Mouse (Mus musculus): Measurements from ENCODE around the gene H2-DMb2. TPM values are rescaled to one million over a fixed set of nuclear protein-coding genes. Genes with fewer than 3 reads are reported as not detected.
A peak's percentile ranks its signal among the peaks of the same experiment; 100 is the strongest.

The H2-DMb2 gene
- polyA plus RNA-seq, 1 experiment from 2014 or later, result 1.2 TPM

GRCm38 (mm10) chr17:34165033-34165730 is 22.1 kb downstream of the H2-DMb2 start:
- 28% methylated on average over 6 of the region's 6 CpGs for WGBS (ENCODE audit: missing documents)
- Histone ChIP-seq H3K4me3 (ENCODE audit: inconsistent target) (no peak overlapping the region), H3K36me3 (ENCODE audit: inconsistent target) (0 out of 2 replicates have a peak, but pooled peaks cover 2% of the 10 kb centered on the region), H3K27ac (no peak overlapping the region), H3K79me2 (ENCODE audit: inconsistent target) (no peaks in the 10 kb centered on the region)

DNA sequence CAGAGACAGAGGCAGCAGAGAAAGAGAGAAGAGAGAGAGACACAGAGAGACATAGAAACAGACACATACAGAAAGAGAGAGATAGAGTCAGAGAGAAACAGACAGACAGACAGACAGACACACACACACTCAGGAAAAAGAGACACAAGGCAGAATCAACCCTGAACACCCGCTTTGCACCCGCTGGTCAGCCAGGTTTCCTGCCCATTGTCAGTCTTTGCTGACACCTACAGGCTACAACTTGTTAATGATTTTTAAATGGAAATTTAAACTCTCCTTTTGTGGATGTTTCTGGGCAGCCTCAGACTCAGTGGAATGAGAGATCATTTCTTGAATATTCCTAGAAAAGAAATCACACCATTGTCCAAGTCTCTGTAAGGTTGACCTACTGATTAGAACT is 26.2 kb downstream of the H2-DMb2 start:
- no peaks in the 10 kb centered on the region for H3K79me2 ChIP-seq (ENCODE audit: inconsistent target)
- no peak overlapping the region for H3K27ac ChIP-seq
- H3K4me3 ChIP-seq (ENCODE audit: inconsistent target), result no peak overlapping the region
- no peaks in the 10 kb centered on the region for H3K36me3 ChIP-seq (ENCODE audit: inconsistent target)
- WGBS (ENCODE audit: missing documents), result 0% methylated on average over 2 of the region's 2 CpGs

DNA sequence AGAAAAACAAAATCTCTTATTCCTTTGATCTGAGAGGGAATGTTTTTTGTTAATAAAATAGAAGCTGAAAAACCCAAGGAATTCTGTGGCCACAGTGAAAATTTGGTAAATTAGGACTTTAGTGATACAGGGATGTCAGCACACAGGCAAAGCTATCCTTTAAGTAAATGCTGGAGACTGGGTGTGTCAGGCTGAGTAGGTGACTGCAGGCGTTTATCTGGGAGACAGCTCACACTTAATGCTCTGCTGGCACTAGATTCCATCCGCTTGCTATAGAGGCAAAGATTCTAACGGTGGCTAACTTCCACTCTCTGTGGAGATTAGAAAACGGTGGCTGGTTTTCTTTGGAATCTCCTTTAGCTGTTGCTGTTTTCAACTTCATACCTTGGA is 27.4 kb downstream of the H2-DMb2 start:
- no peaks in the 10 kb centered on the region for H3K36me3 ChIP-seq (ENCODE audit: inconsistent target)
- no peak overlapping the region for H3K27ac ChIP-seq
- H3K4me3 ChIP-seq (ENCODE audit: inconsistent target), result no peak overlapping the region
- 6% methylated on average over 4 of the region's 4 CpGs for WGBS (ENCODE audit: missing documents)
- no peaks in the 10 kb centered on the region for H3K79me2 ChIP-seq (ENCODE audit: inconsistent target)

DNA sequence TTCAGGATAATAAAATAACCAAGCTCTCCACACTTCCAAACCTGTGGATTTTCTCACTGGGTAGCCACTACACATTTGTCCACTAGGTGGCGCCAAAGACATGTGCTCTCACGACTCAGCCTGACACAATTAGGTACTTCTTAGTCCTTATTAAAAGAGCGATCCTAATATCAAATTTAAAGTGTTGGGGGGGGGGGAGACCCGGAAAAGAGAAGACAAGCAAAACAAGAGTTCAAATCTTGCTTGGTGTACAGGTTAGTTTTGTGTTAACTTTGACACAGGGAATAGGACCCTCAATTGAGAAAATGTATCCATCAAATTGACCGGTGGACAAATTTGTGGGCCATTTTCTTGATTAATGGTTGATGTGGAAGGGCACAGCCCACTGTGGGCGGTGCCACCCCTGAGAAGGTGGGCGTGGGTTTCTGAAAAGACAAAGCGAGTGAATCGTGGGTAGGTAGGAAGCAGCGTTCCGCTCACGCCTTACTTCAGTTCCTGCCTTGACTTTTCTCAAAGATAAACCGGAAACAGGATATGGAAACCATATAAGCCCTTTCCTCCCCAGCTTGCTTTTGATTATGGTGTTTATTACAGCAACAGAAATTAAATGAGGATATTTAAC is 27.9 kb downstream of the H2-DMb2 start:
- no peaks in the 10 kb centered on the region for H3K36me3 ChIP-seq (ENCODE audit: inconsistent target)
- WGBS (ENCODE audit: missing documents), result 9% methylated on average over 13 of the region's 13 CpGs
- peak overlapping the region; percentile 10; the same call in 1 of the 2 replicates for H3K4me3 ChIP-seq (ENCODE audit: inconsistent target)
- peak overlapping the region; percentile 17; the same call in 1 of the 2 replicates for H3K27ac ChIP-seq
- H3K79me2 ChIP-seq (ENCODE audit: inconsistent target), result no peaks in the 10 kb centered on the region

DNA sequence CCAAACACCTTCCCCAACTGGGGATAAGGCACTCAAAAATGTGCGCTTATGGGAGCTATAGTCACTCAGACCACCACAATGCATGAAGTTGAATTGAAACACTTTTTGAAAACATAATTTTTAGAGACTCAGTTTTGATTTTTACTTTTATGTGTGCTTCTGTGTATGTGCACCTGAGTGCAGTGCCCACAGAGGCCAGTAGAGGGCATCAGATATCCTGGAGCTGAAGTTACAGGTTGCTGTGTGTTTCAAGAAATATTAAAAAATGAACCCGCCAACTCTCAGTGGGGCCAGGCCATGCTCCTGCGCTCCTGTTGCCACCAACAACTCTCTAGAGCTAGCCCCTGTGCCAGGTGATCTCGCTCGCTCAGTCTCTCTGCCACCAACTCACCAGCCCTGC is 29.4 kb downstream of the H2-DMb2 start:
- no peaks in the 10 kb centered on the region for H3K36me3 ChIP-seq (ENCODE audit: inconsistent target)
- H3K79me2 ChIP-seq (ENCODE audit: inconsistent target), result no peaks in the 10 kb centered on the region
- 90% methylated on average over 5 of the region's 5 CpGs for WGBS (ENCODE audit: missing documents)
- H3K4me3 ChIP-seq (ENCODE audit: inconsistent target), result no peak overlapping the region
- no peak overlapping the region for H3K27ac ChIP-seq

- H3K4me3 ChIP-seq (ENCODE audit: inconsistent target), result no peak overlapping the region
- no peak overlapping the region for H3K27ac ChIP-seq
- no peaks in the 10 kb centered on the region for H3K79me2 ChIP-seq (ENCODE audit: inconsistent target)
- H3K36me3 ChIP-seq (ENCODE audit: inconsistent target), result no peaks in the 10 kb centered on the region
- WGBS (ENCODE audit: missing documents), result 6% methylated on average over 1 of the region's 1 CpGs
These were observed 31.0 kb downstream of the H2-DMb2 start for GRCm38 (mm10) chr17:34174075-34174474.

DNA sequence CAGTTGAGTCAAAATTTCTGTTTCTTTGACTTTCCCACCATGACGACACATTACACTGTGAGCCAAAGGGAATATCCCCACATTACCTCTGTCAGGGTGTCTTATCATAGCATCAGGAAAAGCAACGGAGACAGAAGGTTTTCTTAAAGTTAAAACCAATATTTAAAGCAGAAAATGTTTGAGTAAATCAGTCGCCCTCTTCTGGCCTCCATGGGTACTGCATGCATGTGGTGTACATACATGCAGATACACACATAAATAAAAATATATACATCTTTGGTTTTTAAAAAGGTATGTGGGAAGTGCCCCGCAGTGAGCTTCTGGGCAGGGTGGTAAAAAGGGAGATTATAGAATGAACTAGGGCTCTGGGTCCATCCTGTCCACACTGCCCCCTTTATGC is 34.1 kb downstream of the H2-DMb2 start:
- Histone ChIP-seq H3K4me3 (ENCODE audit: inconsistent target) (no peak overlapping the region), H3K36me3 (ENCODE audit: inconsistent target) (peaks cover 8% of the 10 kb centered on the region), H3K27ac (no peak overlapping the region), H3K79me2 (ENCODE audit: inconsistent target) (no peaks in the 10 kb centered on the region)
- 93% methylated on average over 4 of the region's 4 CpGs for WGBS (ENCODE audit: missing documents)

DNA sequence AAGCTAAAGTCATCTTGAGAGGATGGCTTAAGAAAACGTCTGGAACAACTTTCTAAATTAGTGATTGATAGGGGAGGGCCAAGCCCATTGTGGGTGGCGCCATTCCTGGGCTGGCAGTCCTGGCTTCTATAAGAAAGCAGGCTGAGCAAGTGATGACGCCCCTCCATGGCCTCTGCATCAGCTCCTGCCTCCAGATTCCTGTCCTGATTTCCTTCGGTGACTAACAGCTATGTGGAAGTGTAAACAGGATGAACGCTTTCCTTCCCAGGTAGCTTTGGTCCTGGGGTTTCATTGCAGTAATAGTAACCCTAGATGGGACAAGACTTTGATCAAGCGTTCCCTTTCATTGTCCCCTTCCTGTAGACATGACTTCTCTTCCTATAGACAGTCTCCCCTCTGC is 35.9 kb downstream of the H2-DMb2 start:
- Histone ChIP-seq H3K36me3 (ENCODE audit: inconsistent target) (peaks cover 26% of the 10 kb centered on the region), H3K27ac (no peak overlapping the region), H3K79me2 (ENCODE audit: inconsistent target) (peaks cover 9% of the 10 kb centered on the region; the same call in 1 of the 2 replicates), H3K4me3 (ENCODE audit: inconsistent target) (no peak overlapping the region)
- WGBS (ENCODE audit: missing documents), result 89% methylated on average over 6 of the region's 6 CpGs

- H3K36me3 ChIP-seq (ENCODE audit: inconsistent target), result peaks cover 31% of the 10 kb centered on the region
- no peak overlapping the region for H3K4me3 ChIP-seq (ENCODE audit: inconsistent target)
- peaks cover 20% of the 10 kb centered on the region for H3K79me2 ChIP-seq (ENCODE audit: inconsistent target)
- peak overlapping the region; percentile 10; the same call in 1 of the 2 replicates for H3K27ac ChIP-seq
- 61% methylated on average over 12 of the region's 13 CpGs for WGBS (ENCODE audit: missing documents)
These were observed 37.1 kb downstream of the H2-DMb2 start for GRCm38 (mm10) chr17:34179913-34180859.

- Histone ChIP-seq H3K4me3 (ENCODE audit: inconsistent target) (no peak overlapping the region), H3K36me3 (ENCODE audit: inconsistent target) (peaks cover 31% of the 10 kb centered on the region), H3K27ac (no peak overlapping the region), H3K79me2 (ENCODE audit: inconsistent target) (peaks cover 49% of the 10 kb centered on the region)
- 94% methylated on average over 15 of the region's 15 CpGs for WGBS (ENCODE audit: missing documents)
These were observed 40.6 kb downstream of the H2-DMb2 start for GRCm38 (mm10) chr17:34183564-34184219.

GRCm38 (mm10) chr17:34185526-34185925 is 42.4 kb downstream of the H2-DMb2 start:
- Histone ChIP-seq H3K27ac (no peak overlapping the region), H3K36me3 (ENCODE audit: inconsistent target) (peaks cover 43% of the 10 kb centered on the region), H3K4me3 (ENCODE audit: inconsistent target) (no peak overlapping the region), H3K79me2 (ENCODE audit: inconsistent target) (peaks cover 68% of the 10 kb centered on the region)
- WGBS (ENCODE audit: missing documents), result 89% methylated on average over 9 of the region's 9 CpGs

GRCm38 (mm10) chr17:34186885-34187260 is 43.8 kb downstream of the H2-DMb2 start:
- peaks cover 52% of the 10 kb centered on the region for H3K36me3 ChIP-seq (ENCODE audit: inconsistent target)
- H3K79me2 ChIP-seq (ENCODE audit: inconsistent target), result peaks cover 81% of the 10 kb centered on the region
- H3K4me3 ChIP-seq (ENCODE audit: inconsistent target), result peak overlapping the region; percentile 98
- WGBS (ENCODE audit: missing documents), result 0% methylated on average over 14 of the region's 14 CpGs
- peak overlapping the region; percentile 95 for H3K27ac ChIP-seq

DNA sequence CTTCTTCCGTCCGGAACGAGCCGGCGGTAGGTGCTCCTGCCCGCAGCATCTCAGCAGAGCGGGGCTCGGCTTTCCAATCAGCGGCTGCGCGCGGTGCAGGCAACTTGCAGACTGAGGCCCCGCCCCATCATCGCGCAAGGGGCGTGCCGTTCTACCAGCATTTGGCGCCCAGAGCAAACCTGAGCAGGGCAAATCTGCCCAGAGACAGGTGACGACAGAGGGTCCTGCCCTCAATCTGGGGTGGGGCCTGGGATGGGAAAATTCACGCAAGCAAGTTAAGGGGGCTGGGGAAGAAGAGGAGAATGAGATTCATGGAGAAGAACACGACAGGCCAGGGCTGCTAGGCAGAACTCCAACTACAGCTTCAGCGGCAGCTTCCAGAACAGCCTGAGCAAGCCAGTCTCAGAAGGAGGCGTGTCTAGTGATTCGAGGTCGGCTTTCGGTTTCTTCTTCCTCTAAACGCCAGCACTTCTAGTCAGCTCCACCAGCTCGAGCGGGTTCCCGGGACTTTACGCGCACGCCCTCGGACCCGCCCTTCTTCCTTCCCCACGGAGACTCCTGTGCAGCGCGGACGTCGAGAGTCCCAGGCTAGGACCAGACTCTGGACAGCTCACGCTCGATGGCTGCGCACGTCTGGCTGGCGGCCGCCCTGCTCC is 44.3 kb downstream of the H2-DMb2 start, which contains the start of the genes Tap1 and Psmb9:
Gene Tap1, plus strand, starts transcription at position 293 of the 656 bp plus-strand sequence.
Gene Psmb9, minus strand, starts transcription at position 504 of the 656 bp plus-strand sequence.
- under 1% methylated on average over 46 of the region's 46 CpGs for WGBS (ENCODE audit: missing documents)
- H3K27ac ChIP-seq, result peak within 1 kb of the TSS; percentile 95
- peaks cover 52% of the 10 kb centered on the region for H3K36me3 ChIP-seq (ENCODE audit: inconsistent target)
- peak within 1 kb of the TSS; percentile 98 for H3K4me3 ChIP-seq (ENCODE audit: inconsistent target)
- H3K79me2 ChIP-seq (ENCODE audit: inconsistent target), result peaks cover 86% of the 10 kb centered on the region

DNA sequence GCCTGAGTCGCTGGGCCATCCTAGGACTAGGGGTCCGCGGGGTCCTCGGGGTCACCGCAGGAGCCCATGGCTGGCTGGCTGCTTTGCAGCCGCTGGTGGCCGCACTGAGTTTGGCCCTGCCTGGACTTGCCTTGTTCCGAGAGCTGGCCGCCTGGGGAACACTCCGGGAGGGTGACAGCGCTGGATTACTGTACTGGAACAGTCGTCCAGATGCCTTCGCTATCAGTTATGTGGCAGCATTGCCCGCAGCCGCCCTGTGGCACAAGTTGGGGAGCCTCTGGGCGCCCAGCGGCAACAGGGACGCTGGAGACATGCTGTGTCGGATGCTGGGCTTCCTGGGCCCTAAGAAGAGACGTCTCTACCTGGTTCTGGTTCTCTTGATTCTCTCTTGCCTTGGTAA is 44.9 kb downstream of the H2-DMb2 start:
- peak overlapping the region; percentile 95 for H3K27ac ChIP-seq
- under 1% methylated on average over 20 of the region's 20 CpGs for WGBS (ENCODE audit: missing documents)
- H3K36me3 ChIP-seq (ENCODE audit: inconsistent target), result peaks cover 52% of the 10 kb centered on the region
- peak overlapping the region; percentile 98 for H3K4me3 ChIP-seq (ENCODE audit: inconsistent target)
- peaks cover 93% of the 10 kb centered on the region for H3K79me2 ChIP-seq (ENCODE audit: inconsistent target)

All from macrophage (primary cell).